Comparison of ENCODE assay signal across 8 mouse cellular contexts in the genomic region with DNA sequence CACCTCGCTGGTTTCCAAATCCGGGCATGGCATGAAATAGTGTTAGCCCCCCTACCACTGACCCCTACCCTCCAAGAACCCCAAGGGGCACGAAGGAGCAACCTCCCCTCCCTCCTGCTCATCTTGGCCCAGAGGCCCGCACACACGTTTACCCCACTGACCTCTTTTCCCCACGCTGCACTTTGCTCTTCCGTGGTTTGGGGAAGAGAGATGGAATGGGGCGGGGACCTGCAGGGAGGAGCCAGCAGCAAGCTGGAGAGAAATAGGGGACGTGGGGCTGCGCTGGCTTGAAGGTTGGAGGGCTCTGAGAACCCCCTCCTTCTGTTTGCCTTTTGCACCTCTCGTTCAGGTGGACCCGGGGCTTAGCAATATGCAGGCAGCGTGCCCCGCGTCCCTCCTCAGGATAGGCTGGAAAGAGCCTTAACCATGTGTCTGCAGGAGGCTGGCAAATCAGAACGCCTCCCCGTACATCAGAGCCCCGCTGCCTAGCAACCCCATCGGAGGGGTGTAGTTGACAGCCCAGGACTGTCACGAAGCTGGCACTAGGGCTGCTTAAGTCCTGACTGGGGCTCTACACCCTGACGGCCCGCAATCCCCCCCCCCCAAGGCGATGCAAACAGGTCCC. TPM values are rescaled to one million over a fixed set of nuclear protein-coding genes. Genes with fewer than 3 reads are reported as not detected.
DNase-seq lines count a peak whose midpoint lies in the region; ATAC-seq and TF ChIP-seq lines count a peak whose summit lies in the region.

No protein-coding gene starts in this region.

- H3K4me3 ChIP-seq in liver, adult 2 months (ENCODE audit: insufficient read depth, low read depth, low read length) = peak overlapping the region; percentile 23; the same call in 1 of the 2 replicates
- H3K4me3 ChIP-seq in heart, embryonic 16.5 days (ENCODE audit: low read length) = peak overlapping the region; percentile 61

- ATAC-seq in heart, embryonic 16.5 days (replicated peaks; ENCODE audit: extremely low read depth, insufficient read depth, low FRiP score) = peak; percentile 35; the same call in 1 of the 2 replicates
- 0 out of 2 replicates have a peak, but pooled peaks have one; percentile 17 for ATAC-seq in megakaryocyte, adult 5-6 weeks (ENCODE audit: poor library complexity, severe bottlenecking)

- WGBS in liver, adult 2 months = 19% methylated on average over 23 of the region's 23 CpGs
- 33% methylated on average over 23 of the region's 23 CpGs for WGBS in heart, embryonic 16.5 days

- no peak overlapping the region for H3K27ac ChIP-seq in liver, adult 2 months (replicated peaks; ENCODE audit: insufficient read depth, low read depth, low read length)
- H3K27ac ChIP-seq in heart, embryonic 16.5 days (ENCODE audit: low read length) = peak overlapping the region; percentile 94; the same call in 1 of the 2 replicates

- peak overlapping the region; percentile 98 for H3K4me2 ChIP-seq in heart, embryonic 16.5 days (ENCODE audit: low read depth, low read length)

- peaks cover 11% of the 10 kb centered on the region for H3K4me1 ChIP-seq in liver, adult 2 months (ENCODE audit: control insufficient read depth, insufficient read depth, low read length)
- peaks cover 18% of the 10 kb centered on the region for H3K4me1 ChIP-seq in heart, embryonic 16.5 days (ENCODE audit: control insufficient read depth, insufficient read depth, low read length)

- H3K27me3 ChIP-seq in liver, adult 2 months (ENCODE audit: control insufficient read depth, insufficient read depth, low read length) = no peaks in the 10 kb centered on the region
- H3K27me3 ChIP-seq in heart, embryonic 16.5 days (ENCODE audit: control insufficient read depth, insufficient read depth, low read length) = peaks cover 6% of the 10 kb centered on the region

- no peak overlapping the region for H3K9ac ChIP-seq in liver, adult 2 months (ENCODE audit: low read depth, low read length)
- peak overlapping the region; percentile 75 for H3K9ac ChIP-seq in heart, embryonic 16.5 days (ENCODE audit: low read length)

- TF ChIP-seq POLR2A in liver, adult 2 months (IDR thresholded peaks at IDR 0.05; ENCODE audit: extremely low read depth, insufficient read depth, low read length) = no peak

- H3K79me2 ChIP-seq in liver, adult 2 months (ENCODE audit: control insufficient read depth, insufficient read depth, low read length) = no peaks in the 10 kb centered on the region

- peak; percentile 74 for DNase-seq in liver, adult 2 months (ENCODE audit: extremely low read depth, low read depth, low spot score)
- DNase-seq in liver = no peak
- DNase-seq in cerebellum, postnatal 36 days = peak; percentile 25 to 35
- DNase-seq in layer of hippocampus, adult 18-20 months (ENCODE audit: low spot score in 2 of 2) = peak; percentile 73 to 77
- peak; percentile 60 for DNase-seq in right cerebral cortex, postnatal 25 days
- DNase-seq in ovary, postnatal 36 days (ENCODE audit: low spot score) = no peak

- TF ChIP-seq CTCF in liver, adult 2 months (IDR thresholded peaks at IDR 0.05; ENCODE audit: low read depth, low read length) = no peak

- no peaks in the 10 kb centered on the region for H3K9me3 ChIP-seq in heart, embryonic 16.5 days (replicated peaks; ENCODE audit: control insufficient read depth, low read length)

- H3K36me3 ChIP-seq in liver, adult 2 months (ENCODE audit: control insufficient read depth, insufficient read depth, low read length) = no peaks in the 10 kb centered on the region
- peaks cover 6% of the 10 kb centered on the region; the same call in 1 of the 2 replicates for H3K36me3 ChIP-seq in heart, embryonic 16.5 days (ENCODE audit: control insufficient read depth, insufficient read depth)

RNA-seq across cellular contexts. Expression of gene Kdm2b, which starts 39.2 kb away (rescaled TPM):
- total RNA-seq in liver, adult 2 months (2014; rRNA removed) = 3.0 and 4.9 TPM in 2 replicates
- 5.5 and 7.1 TPM in 2 replicates for polyA plus RNA-seq in liver, adult 2 months (2012; rRNA removed)
- polyA plus RNA-seq in heart, embryonic 16.5 days (2015; fragmentation: Nextera tagmentation; extraction: Ambion mirVana) = 26.8 and 27.3 TPM in 2 replicates
- total RNA-seq in layer of hippocampus, adult 18-20 months (2021) = 10 to 100 TPM; 33.5 to 39.4 TPM
- 29.1 and 38.3 TPM in 2 replicates for total RNA-seq in megakaryocyte, adult 5-6 weeks (2015)
- 31.6 and 38.6 TPM in 2 replicates for total RNA-seq in megakaryocyte, adult 5-6 weeks (2017)

Comparison
In these comparisons a context has a peak if more than half of its experiments do, and no peak if none do; other contexts are left out.
1. DNase-seq: peak in liver, adult 2 months (single experiment), cerebellum, postnatal 36 days (2 of 2), layer of hippocampus, adult 18-20 months (2 of 2) and right cerebral cortex, postnatal 25 days (single experiment); none in liver (single experiment) and ovary, postnatal 36 days (single experiment).